Mouse (Mus musculus) kidney, embryonic 14.5 days (tissue): ENCODE results near the gene Aplp1. TPM values are rescaled to one million over a fixed set of nuclear protein-coding genes. Genes with fewer than 3 reads are reported as not detected.

Experiments used
- ATAC-seq: fragments of 200-750 bp; cut with Nextera tagmentation; 2 replicates; pipeline ENCODE4 v1.8.0; 2017; ENCODE audit warnings: moderate number of reproducible peaks, mild to moderate bottlenecking, moderate TSS enrichment, moderate library complexity; ENCODE audit not compliant: low FRiP score, low TSS enrichment
- H3K27ac ChIP-seq: fragments of 300-500 bp; sonication (generic); 2 replicates; pipeline ENCODE4 v1.5.1; 2014; ENCODE audit warnings: low read depth, mild to moderate bottlenecking, low read length, moderate library complexity, mixed read lengths
- H3K27me3 ChIP-seq: fragments of 300-500 bp; sonication (generic); 2 replicates; pipeline ENCODE4 v1.6.1; 2014; ENCODE audit warnings: mild to moderate bottlenecking, low read length; ENCODE audit not compliant: control insufficient read depth, insufficient read depth
- H3K36me3 ChIP-seq: fragments of 300-500 bp; sonication (generic); 2 replicates; pipeline ENCODE4 v1.6.1; 2014; ENCODE audit warnings: low read length, mixed read lengths; ENCODE audit not compliant: control insufficient read depth, insufficient read depth
- H3K4me1 ChIP-seq: fragments of 300-500 bp; sonication (generic); 2 replicates; pipeline ENCODE4 v1.6.1; 2014; ENCODE audit warnings: low read length, mixed read lengths; ENCODE audit not compliant: control insufficient read depth, insufficient read depth
- H3K4me2 ChIP-seq: fragments of 300-500 bp; sonication (generic); replicated peaks from 2 replicates; pipeline ENCODE4 v1.6.1; 2014; ENCODE audit warnings: low read depth, mild to moderate bottlenecking, low read length
- H3K4me3 ChIP-seq: fragments of 300-500 bp; sonication (generic); 2 replicates; pipeline ENCODE4 v1.5.1; 2014; ENCODE audit warnings: mild to moderate bottlenecking, low read length
- H3K9ac ChIP-seq: fragments of 300-500 bp; sonication (generic); 2 replicates; pipeline ENCODE4 v1.6.1; 2014; ENCODE audit warnings: low read depth, mild to moderate bottlenecking, low read length, moderate library complexity
- H3K9me3 ChIP-seq: fragments of 300-500 bp; sonication (generic); 2 replicates; pipeline ENCODE4 v1.6.1; 2016; ENCODE audit warnings: low read length; ENCODE audit not compliant: control insufficient read depth
- WGBS: fragments of 180-500 bp; shearing (Covaris S2); extraction: QIAGEN DNeasy Blood & Tissue Kit; methylation state at CpG from one replicate; pipeline ENCODE4 v1.1.7; 2014; 5-methylcytosine and 5-hydroxymethylcytosine counted together
- polyA plus RNA-seq: library from polyadenylated mRNA; unstranded; fragments of >200 nt; fragmentation: Nextera tagmentation; extraction: Ambion mirVana; gene quantifications from 2 replicates; pipeline ENCODE4 v1.2.1, GENCODE M21; 2014

Aplp1 gene
- polyA plus RNA-seq, 1 experiment from 2014 or later: 19.0 TPM

- no peaks in the 10 kb centered on the region for H3K36me3 ChIP-seq
- H3K9me3 ChIP-seq: no peaks in the 10 kb centered on the region
- no peak overlapping the region for H3K4me2 ChIP-seq
- no peaks in the 10 kb centered on the region for H3K27me3 ChIP-seq
- H3K4me3 ChIP-seq: no peak overlapping the region
- no peaks in the 10 kb centered on the region for H3K4me1 ChIP-seq
- no peak overlapping the region for H3K9ac ChIP-seq
- 88% methylated on average over 3 of the region's 3 CpGs for WGBS
- no peak overlapping the region for H3K27ac ChIP-seq
- ATAC-seq: no peak
These were observed 36.7 kb downstream of the Aplp1 start for GRCm38 (mm10) chr7:30408639-30409038.

GRCm38 (mm10) chr7:30402343-30402742, 43.0 kb downstream of the Aplp1 start:
- WGBS: 69% methylated on average over 4 of the region's 4 CpGs
- no peak for ATAC-seq

GRCm38 (mm10) chr7:30399671-30400070, 45.7 kb downstream of the Aplp1 start:
- no peaks in the 10 kb centered on the region for H3K9me3 ChIP-seq
- no peak overlapping the region for H3K27ac ChIP-seq
- H3K4me1 ChIP-seq: no peaks in the 10 kb centered on the region
- ATAC-seq: no peak
- H3K4me3 ChIP-seq: no peak overlapping the region
- H3K36me3 ChIP-seq: no peaks in the 10 kb centered on the region
- no peaks in the 10 kb centered on the region for H3K27me3 ChIP-seq
- H3K9ac ChIP-seq: no peak overlapping the region
- WGBS: 28% methylated on average over 7 of the region's 7 CpGs
- H3K4me2 ChIP-seq: no peak overlapping the region

More at GRCm38 (mm10) chr7:30402343-30402742, 43.0 kb downstream of the Aplp1 start:
- Histone ChIP-seq H3K4me2 (no peak overlapping the region), H3K36me3 (no peaks in the 10 kb centered on the region), H3K4me3 (no peak overlapping the region), H3K27ac (no peak overlapping the region), H3K9me3 (no peaks in the 10 kb centered on the region), H3K4me1 (no peaks in the 10 kb centered on the region), H3K27me3 (no peaks in the 10 kb centered on the region), H3K9ac (no peak overlapping the region)

- no peaks in the 10 kb centered on the region for H3K27me3 ChIP-seq
- no peak overlapping the region for H3K4me3 ChIP-seq
- H3K27ac ChIP-seq: no peak overlapping the region
- H3K4me1 ChIP-seq: no peaks in the 10 kb centered on the region
- H3K4me2 ChIP-seq: no peak overlapping the region
- 55% methylated on average over 2 of the region's 2 CpGs for WGBS
- ATAC-seq: no peak
- H3K36me3 ChIP-seq: no peaks in the 10 kb centered on the region
- no peak overlapping the region for H3K9ac ChIP-seq
- no peaks in the 10 kb centered on the region for H3K9me3 ChIP-seq
These were observed 50.5 kb downstream of the Aplp1 start for GRCm38 (mm10) chr7:30394871-30395270.

- no peaks in the 10 kb centered on the region for H3K4me1 ChIP-seq
- no peak for ATAC-seq
These were observed 51.0 kb downstream of the Aplp1 start for GRCm38 (mm10) chr7:30394379-30394778.

DNA sequence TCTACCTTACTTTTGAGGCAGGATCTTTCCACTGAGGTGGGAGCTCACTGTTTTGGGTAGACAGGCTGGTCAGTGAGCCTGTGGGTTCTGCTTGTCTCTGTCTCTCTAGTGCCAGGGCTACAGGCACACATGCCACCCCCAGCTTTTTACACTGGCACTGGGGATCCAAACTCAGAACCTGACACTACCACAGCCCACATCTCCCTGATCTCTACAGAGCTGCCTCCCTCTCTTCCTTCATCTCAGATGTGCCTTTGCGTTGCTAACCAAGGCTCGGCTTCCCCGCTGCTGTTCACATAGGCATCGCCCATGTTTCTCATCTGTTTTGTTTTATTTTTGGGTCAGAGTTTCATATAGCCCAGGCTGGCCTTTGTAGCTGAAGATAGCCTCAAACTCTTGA, 51.7 kb downstream of the Aplp1 start:
- Histone ChIP-seq H3K4me3 (no peak overlapping the region), H3K4me1 (no peaks in the 10 kb centered on the region), H3K27ac (no peak overlapping the region; the same call in 1 of the 2 replicates), H3K9ac (no peak overlapping the region), H3K36me3 (no peaks in the 10 kb centered on the region), H3K4me2 (no peak overlapping the region), H3K27me3 (no peaks in the 10 kb centered on the region), H3K9me3 (no peaks in the 10 kb centered on the region)
- no peak for ATAC-seq
- WGBS: 91% methylated on average over 4 of the region's 4 CpGs

More at GRCm38 (mm10) chr7:30394379-30394778, 51.0 kb downstream of the Aplp1 start:
- Histone ChIP-seq H3K27me3 (no peaks in the 10 kb centered on the region), H3K4me3 (no peak overlapping the region), H3K27ac (no peak overlapping the region; the same call in 1 of the 2 replicates), H3K36me3 (no peaks in the 10 kb centered on the region), H3K4me2 (no peak overlapping the region), H3K9me3 (no peaks in the 10 kb centered on the region), H3K9ac (no peak overlapping the region)
- 37% methylated on average over 11 of the region's 11 CpGs for WGBS

DNA sequence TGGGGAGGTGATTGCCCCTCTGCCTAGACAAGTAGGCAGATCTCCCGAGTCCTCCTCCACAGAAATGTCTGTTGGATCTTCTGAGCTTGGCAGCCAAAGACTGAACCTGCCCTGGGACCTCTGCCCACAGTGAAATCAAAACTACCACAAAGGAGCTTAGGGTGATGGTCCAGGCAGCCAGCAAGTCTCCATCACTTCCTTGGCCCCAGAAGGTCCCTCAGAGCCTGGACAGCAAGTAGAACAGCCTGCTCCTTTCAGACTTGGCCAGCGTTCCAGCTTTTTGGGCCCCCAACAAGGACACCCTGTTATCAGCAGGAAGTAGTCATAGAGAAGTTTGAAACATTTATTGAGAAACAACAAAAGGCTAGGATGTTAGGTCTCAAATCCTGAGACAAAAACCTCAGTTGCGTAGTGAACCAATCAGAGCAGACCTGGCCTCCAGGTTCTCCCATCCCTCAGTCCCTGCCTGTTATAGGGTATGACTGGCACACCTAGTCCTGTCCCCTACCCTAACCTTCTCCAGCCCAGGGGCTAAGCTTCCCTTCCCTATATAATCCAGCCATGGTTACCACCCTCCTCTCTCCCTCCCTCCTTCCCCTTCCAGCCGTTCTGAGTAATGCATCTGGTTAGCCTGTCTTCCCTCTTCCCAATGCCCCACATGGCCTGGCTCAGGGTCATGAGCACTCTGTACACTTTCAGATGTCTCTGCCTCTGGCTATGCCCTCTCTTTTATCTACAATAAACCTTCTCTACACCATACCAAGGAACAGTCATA, 52.4 kb downstream of the Aplp1 start:
- no peak overlapping the region for H3K27ac ChIP-seq
- ATAC-seq: no peak
- H3K4me2 ChIP-seq: no peak overlapping the region
- no peaks in the 10 kb centered on the region for H3K36me3 ChIP-seq
- H3K4me3 ChIP-seq: no peak overlapping the region
- H3K4me1 ChIP-seq: no peaks in the 10 kb centered on the region
- no peaks in the 10 kb centered on the region for H3K9me3 ChIP-seq
- WGBS: 61% methylated on average over 4 of the region's 4 CpGs
- H3K27me3 ChIP-seq: no peaks in the 10 kb centered on the region
- no peak overlapping the region for H3K9ac ChIP-seq

Other genes starting within 250 kb of the Aplp1 start
- gene Capns1, start 246.7 kb downstream of the Aplp1 start, polyA plus RNA-seq: 83.1 and 120 TPM in 2 replicates
- gene Polr2i, start 213.6 kb downstream of the Aplp1 start, polyA plus RNA-seq: 173 and 268 TPM in 2 replicates
- 174 and 199 TPM in 2 replicates for gene Tbcb, start 213.3 kb downstream of the Aplp1 start, polyA plus RNA-seq
- not detected in 2 replicates for gene Ovol3, start 209.8 kb downstream of the Aplp1 start, polyA plus RNA-seq
- gene Thap8, start 165.4 kb downstream of the Aplp1 start, polyA plus RNA-seq: 0.22 and 0.43 TPM in 2 replicates
- 7.8 and 11.1 TPM in 2 replicates for gene Wdr62, start 165.1 kb downstream of the Aplp1 start, polyA plus RNA-seq
- 30.7 and 51.1 TPM in 2 replicates for gene Clip3, start 153.8 kb downstream of the Aplp1 start, polyA plus RNA-seq
- 85.5 and 112 TPM in 2 replicates for gene Alkbh6, start 136.8 kb downstream of the Aplp1 start, polyA plus RNA-seq
- gene Syne4, start 130.7 kb downstream of the Aplp1 start, polyA plus RNA-seq: 43.5 and 72.9 TPM in 2 replicates
- gene E130208F15Rik, start 123.8 kb downstream of the Aplp1 start, polyA plus RNA-seq: not detected in 2 replicates
- gene Sdhaf1, start 121.6 kb downstream of the Aplp1 start, polyA plus RNA-seq: 20.6 and 21.5 TPM in 2 replicates
- gene Lrfn3, start 82.8 kb downstream of the Aplp1 start, polyA plus RNA-seq: 5.8 and 7.2 TPM in 2 replicates
- gene Tyrobp, start 31.8 kb downstream of the Aplp1 start, polyA plus RNA-seq: 23.8 and 26.7 TPM in 2 replicates
- 0.57 and 1.0 TPM in 2 replicates for gene Hcst, start 25.7 kb downstream of the Aplp1 start, polyA plus RNA-seq
- gene Nfkbid, start 23.8 kb downstream of the Aplp1 start, polyA plus RNA-seq: 1.1 and 1.9 TPM in 2 replicates
- gene Kirrel2, start 12.2 kb upstream of the Aplp1 start, polyA plus RNA-seq: 0.20 and 0.54 TPM in 2 replicates
- 2.7 and 3.0 TPM in 2 replicates for gene Nphs1, start 12.8 kb upstream of the Aplp1 start, polyA plus RNA-seq
- 0.94 and 2.3 TPM in 2 replicates for gene Prodh2, start 48.1 kb upstream of the Aplp1 start, polyA plus RNA-seq
- gene Arhgap33, start 89.5 kb upstream of the Aplp1 start, polyA plus RNA-seq: 13.4 and 17.3 TPM in 2 replicates
- gene Hspb6, start 106.6 kb upstream of the Aplp1 start, polyA plus RNA-seq: 8.9 and 9.2 TPM in 2 replicates
- 15.2 and 25.0 TPM in 2 replicates for gene Proser3, start 106.8 kb upstream of the Aplp1 start, polyA plus RNA-seq
- gene Lin37, start 114.3 kb upstream of the Aplp1 start, polyA plus RNA-seq: 38.5 and 48.0 TPM in 2 replicates
- gene U2af1l4, start 117.8 kb upstream of the Aplp1 start, polyA plus RNA-seq: 109 and 119 TPM in 2 replicates
- 8.0 and 11.3 TPM in 2 replicates for gene Gm49396, start 117.8 kb upstream of the Aplp1 start, polyA plus RNA-seq
- gene Psenen, start 118.1 kb upstream of the Aplp1 start, polyA plus RNA-seq: 121 and 182 TPM in 2 replicates
- 2.9 and 3.7 TPM in 2 replicates for gene Igflr1, start 119.9 kb upstream of the Aplp1 start, polyA plus RNA-seq
- gene Kmt2b, start 143.2 kb upstream of the Aplp1 start, polyA plus RNA-seq: 12.3 and 13.6 TPM in 2 replicates
- 0.21 and 0.22 TPM in 2 replicates for gene Zbtb32, start 153.4 kb upstream of the Aplp1 start, polyA plus RNA-seq
- 2.2 and 2.3 TPM in 2 replicates for gene Upk1a, start 167.3 kb upstream of the Aplp1 start, polyA plus RNA-seq
- 961 and 1,287 TPM in 2 replicates for gene Cox6b1, start 180.6 kb upstream of the Aplp1 start, polyA plus RNA-seq
- not detected in 2 replicates for gene Etv2, start 190.3 kb upstream of the Aplp1 start, polyA plus RNA-seq
- gene Rbm42, start 204.8 kb upstream of the Aplp1 start, polyA plus RNA-seq: 93.4 and 111 TPM in 2 replicates
- gene Haus5, start 219.5 kb upstream of the Aplp1 start, polyA plus RNA-seq: 45.8 and 58.6 TPM in 2 replicates
- gene Pmis2, start 226.1 kb upstream of the Aplp1 start, polyA plus RNA-seq: not detected in 2 replicates